Mouse (Mus musculus): Measurements from ENCODE around the gene Tead1. TPM values are rescaled to one million over a fixed set of nuclear protein-coding genes. Genes with fewer than 3 reads are reported as not detected.

The Tead1 gene
- polyA plus RNA-seq, 1 experiment from 2014 or later = 6.0 TPM

- DNase-seq (ENCODE audit: low spot score) (no peak), ATAC-seq (no peak)
- H3K9ac ChIP-seq (ENCODE audit: low read length) = no peak overlapping the region
- no peak overlapping the region for H3K27ac ChIP-seq (ENCODE audit: low read depth, low read length)
- H3K9me3 ChIP-seq (replicated peaks; ENCODE audit: control insufficient read depth, low read length) = no peaks in the 10 kb centered on the region
- no peak overlapping the region for H3K4me3 ChIP-seq (ENCODE audit: low read depth, low read length)
- H3K4me1 ChIP-seq (ENCODE audit: control insufficient read depth, insufficient read depth, low read length) = peaks cover 33% of the 10 kb centered on the region
- 90% methylated on average over 6 of the region's 6 CpGs for WGBS
- no peaks in the 10 kb centered on the region for H3K27me3 ChIP-seq (replicated peaks; ENCODE audit: control insufficient read depth, insufficient read depth, low read length)
- no peaks in the 10 kb centered on the region for H3K36me3 ChIP-seq (ENCODE audit: control insufficient read depth, insufficient read depth, low read length)
- H3K4me2 ChIP-seq (ENCODE audit: low read length) = no peak overlapping the region
Measured at GRCm38 (mm10) chr7:112716701-112717100, 37.6 kb downstream of the Tead1 start.

- Histone ChIP-seq H3K27me3 (replicated peaks; ENCODE audit: control insufficient read depth, insufficient read depth, low read length) (no peaks in the 10 kb centered on the region), H3K4me3 (ENCODE audit: low read depth, low read length) (no peak overlapping the region), H3K9me3 (replicated peaks; ENCODE audit: control insufficient read depth, low read length) (no peaks in the 10 kb centered on the region), H3K4me1 (ENCODE audit: control insufficient read depth, insufficient read depth, low read length) (peaks cover 33% of the 10 kb centered on the region), H3K27ac (ENCODE audit: low read depth, low read length) (no peak overlapping the region), H3K4me2 (ENCODE audit: low read length) (no peak overlapping the region), H3K9ac (ENCODE audit: low read length) (no peak overlapping the region), H3K36me3 (ENCODE audit: control insufficient read depth, insufficient read depth, low read length) (no peaks in the 10 kb centered on the region)
- ATAC-seq (no peak), DNase-seq (ENCODE audit: low spot score) (no peak)
- WGBS = 60% methylated on average over 2 of the region's 2 CpGs
Measured at GRCm38 (mm10) chr7:112717676-112718075, 38.6 kb downstream of the Tead1 start.

GRCm38 (mm10) chr7:112719394-112720142, 40.5 kb downstream of the Tead1 start:
- H3K27me3 ChIP-seq (replicated peaks; ENCODE audit: control insufficient read depth, insufficient read depth, low read length) = no peaks in the 10 kb centered on the region
- H3K4me1 ChIP-seq (ENCODE audit: control insufficient read depth, insufficient read depth, low read length) = peaks cover 33% of the 10 kb centered on the region
- H3K4me2 ChIP-seq (ENCODE audit: low read length) = peak overlapping the region; percentile 48
- ATAC-seq (no peak), DNase-seq (ENCODE audit: low spot score) (no peak)
- no peak overlapping the region for H3K4me3 ChIP-seq (ENCODE audit: low read depth, low read length)
- no peaks in the 10 kb centered on the region for H3K36me3 ChIP-seq (ENCODE audit: control insufficient read depth, insufficient read depth, low read length)
- WGBS = 32% methylated on average over 11 of the region's 11 CpGs
- H3K9me3 ChIP-seq (replicated peaks; ENCODE audit: control insufficient read depth, low read length) = no peaks in the 10 kb centered on the region
- H3K9ac ChIP-seq (ENCODE audit: low read length) = no peak overlapping the region
- no peak overlapping the region for H3K27ac ChIP-seq (ENCODE audit: low read depth, low read length)

- H3K4me2 ChIP-seq (ENCODE audit: low read length) = peak overlapping the region; percentile 48
- peak overlapping the region; percentile 70 for H3K27ac ChIP-seq (ENCODE audit: low read depth, low read length)
- peak overlapping the region; percentile 14 for H3K4me3 ChIP-seq (ENCODE audit: low read depth, low read length)
- H3K36me3 ChIP-seq (ENCODE audit: control insufficient read depth, insufficient read depth, low read length) = no peaks in the 10 kb centered on the region
- no peaks in the 10 kb centered on the region for H3K9me3 ChIP-seq (replicated peaks; ENCODE audit: control insufficient read depth, low read length)
- H3K4me1 ChIP-seq (ENCODE audit: control insufficient read depth, insufficient read depth, low read length) = peaks cover 33% of the 10 kb centered on the region
- DNase-seq (ENCODE audit: low spot score) = peak; percentile 88
- peak overlapping the region; percentile 17 for H3K9ac ChIP-seq (ENCODE audit: low read length)
- no peaks in the 10 kb centered on the region for H3K27me3 ChIP-seq (replicated peaks; ENCODE audit: control insufficient read depth, insufficient read depth, low read length)
- ATAC-seq = peak; percentile 67
- WGBS = 6% methylated on average over 23 of the region's 23 CpGs
Measured at GRCm38 (mm10) chr7:112720143-112720988, 41.2 kb downstream of the Tead1 start.

- DNase-seq (ENCODE audit: low spot score) (no peak), ATAC-seq (no peak)
- Histone ChIP-seq H3K27me3 (replicated peaks; ENCODE audit: control insufficient read depth, insufficient read depth, low read length) (no peaks in the 10 kb centered on the region), H3K9ac (ENCODE audit: low read length) (peak overlapping the region; percentile 17), H3K4me1 (ENCODE audit: control insufficient read depth, insufficient read depth, low read length) (peaks cover 33% of the 10 kb centered on the region), H3K9me3 (replicated peaks; ENCODE audit: control insufficient read depth, low read length) (no peaks in the 10 kb centered on the region), H3K36me3 (ENCODE audit: control insufficient read depth, insufficient read depth, low read length) (no peaks in the 10 kb centered on the region), H3K27ac (ENCODE audit: low read depth, low read length) (peak overlapping the region; percentile 70), H3K4me3 (ENCODE audit: low read depth, low read length) (peak overlapping the region; percentile 14; the same call in 1 of the 2 replicates), H3K4me2 (ENCODE audit: low read length) (peak overlapping the region; percentile 48)
- WGBS = 20% methylated on average over 4 of the region's 4 CpGs
Measured at GRCm38 (mm10) chr7:112720989-112721337, 41.8 kb downstream of the Tead1 start.

GRCm38 (mm10) chr7:112721859-112722258, 42.7 kb downstream of the Tead1 start:
- Histone ChIP-seq H3K9me3 (replicated peaks; ENCODE audit: control insufficient read depth, low read length) (no peaks in the 10 kb centered on the region), H3K4me1 (ENCODE audit: control insufficient read depth, insufficient read depth, low read length) (peaks cover 26% of the 10 kb centered on the region), H3K9ac (ENCODE audit: low read length) (no peak overlapping the region), H3K27me3 (replicated peaks; ENCODE audit: control insufficient read depth, insufficient read depth, low read length) (no peaks in the 10 kb centered on the region), H3K36me3 (ENCODE audit: control insufficient read depth, insufficient read depth, low read length) (no peaks in the 10 kb centered on the region), H3K27ac (ENCODE audit: low read depth, low read length) (no peak overlapping the region), H3K4me3 (ENCODE audit: low read depth, low read length) (no peak overlapping the region), H3K4me2 (ENCODE audit: low read length) (no peak overlapping the region)
- WGBS = 88% methylated on average over 4 of the region's 4 CpGs
- ATAC-seq (no peak), DNase-seq (ENCODE audit: low spot score) (no peak)

GRCm38 (mm10) chr7:112728399-112728798, 49.3 kb downstream of the Tead1 start:
- no peaks in the 10 kb centered on the region for H3K27me3 ChIP-seq (replicated peaks; ENCODE audit: control insufficient read depth, insufficient read depth, low read length)
- WGBS = 76% methylated on average over 2 of the region's 2 CpGs
- no peaks in the 10 kb centered on the region for H3K4me1 ChIP-seq (ENCODE audit: control insufficient read depth, insufficient read depth, low read length)
- no peak overlapping the region for H3K4me2 ChIP-seq (ENCODE audit: low read length)
- ATAC-seq (no peak), DNase-seq (ENCODE audit: low spot score) (no peak)
- H3K9me3 ChIP-seq (replicated peaks; ENCODE audit: control insufficient read depth, low read length) = no peaks in the 10 kb centered on the region
- no peak overlapping the region for H3K9ac ChIP-seq (ENCODE audit: low read length)
- no peak overlapping the region for H3K4me3 ChIP-seq (ENCODE audit: low read depth, low read length)
- no peak overlapping the region for H3K27ac ChIP-seq (ENCODE audit: low read depth, low read length)
- no peaks in the 10 kb centered on the region for H3K36me3 ChIP-seq (ENCODE audit: control insufficient read depth, insufficient read depth, low read length)

- Histone ChIP-seq H3K4me1 (ENCODE audit: control insufficient read depth, insufficient read depth, low read length) (no peaks in the 10 kb centered on the region), H3K9ac (ENCODE audit: low read length) (no peak overlapping the region), H3K36me3 (ENCODE audit: control insufficient read depth, insufficient read depth, low read length) (no peaks in the 10 kb centered on the region), H3K27ac (ENCODE audit: low read depth, low read length) (no peak overlapping the region), H3K4me3 (ENCODE audit: low read depth, low read length) (no peak overlapping the region), H3K4me2 (ENCODE audit: low read length) (no peak overlapping the region), H3K27me3 (replicated peaks; ENCODE audit: control insufficient read depth, insufficient read depth, low read length) (no peaks in the 10 kb centered on the region), H3K9me3 (replicated peaks; ENCODE audit: control insufficient read depth, low read length) (no peaks in the 10 kb centered on the region)
- no peak for DNase-seq (ENCODE audit: low spot score)
- WGBS = 70% methylated on average over 5 of the region's 5 CpGs
- no peak for ATAC-seq
Measured at GRCm38 (mm10) chr7:112730209-112730608, 51.1 kb downstream of the Tead1 start.

GRCm38 (mm10) chr7:112731584-112731983, 52.5 kb downstream of the Tead1 start:
- DNase-seq (ENCODE audit: low spot score) = no peak
- ATAC-seq = no peak
- H3K9me3 ChIP-seq (replicated peaks; ENCODE audit: control insufficient read depth, low read length) = no peaks in the 10 kb centered on the region
- H3K4me3 ChIP-seq (ENCODE audit: low read depth, low read length) = no peak overlapping the region
- no peak overlapping the region for H3K9ac ChIP-seq (ENCODE audit: low read length)
- 78% methylated on average over 8 of the region's 8 CpGs for WGBS
- H3K27me3 ChIP-seq (replicated peaks; ENCODE audit: control insufficient read depth, insufficient read depth, low read length) = no peaks in the 10 kb centered on the region
- no peaks in the 10 kb centered on the region for H3K36me3 ChIP-seq (ENCODE audit: control insufficient read depth, insufficient read depth, low read length)
- H3K4me2 ChIP-seq (ENCODE audit: low read length) = no peak overlapping the region
- H3K27ac ChIP-seq (ENCODE audit: low read depth, low read length) = no peak overlapping the region
- no peaks in the 10 kb centered on the region for H3K4me1 ChIP-seq (ENCODE audit: control insufficient read depth, insufficient read depth, low read length)

All from forebrain, embryonic 14.5 days (tissue).